Mouse (Mus musculus) activated CD4-positive, CD25-positive, alpha-beta regulatory T cell, adult 4 months (primary cell): ENCODE data around the gene Smim24. TPM values are rescaled to one million over a fixed set of nuclear protein-coding genes. Genes with fewer than 3 reads are reported as not detected.

Experiments
- ATAC-seq: one replicate; pipeline ENCODE4 v1.8.0; 2017
- polyA plus RNA-seq, 2 experiments: library from polyadenylated mRNA; unstranded; fragments of 100-300 nt; shearing (Covaris generic); gene quantifications; one replicate each; pipeline ENCODE4 v1.2.1; 2017

The Smim24 gene
- polyA plus RNA-seq, 2 experiments from 2014 or later: 7.3 to 13.3 TPM

- no peak for ATAC-seq
Observed at GRCm38 (mm10) chr10:81441019-81441418, 48.2 kb downstream of the Smim24 start.

Other genes with a start within 250 kb of the Smim24 start
- gene Pias4, start 225.1 kb upstream of the Smim24 start, polyA plus RNA-seq: 10 to 100 TPM; 17.6 to 23.8 TPM
- 1,000 to 10,000 TPM in 1 of 2 experiments, 100 to 1,000 TPM in 1; 933 to 1,303 TPM for gene Eef2, start 216.4 kb upstream of the Smim24 start, polyA plus RNA-seq
- gene Dapk3, start 210.0 kb upstream of the Smim24 start, polyA plus RNA-seq: 1 to 10 TPM; 4.1 to 4.9 TPM
- gene 4930442H23Rik, start 209.2 kb upstream of the Smim24 start, polyA plus RNA-seq: not detected
- gene Nmrk2, start 191.0 kb upstream of the Smim24 start, polyA plus RNA-seq: under 1 TPM in 1 of 2 experiments, not detected in 1; 0.17 TPM
- 1 to 10 TPM; 4.0 to 5.0 TPM for gene Atcay, start 162.2 kb upstream of the Smim24 start, polyA plus RNA-seq
- gene Zfr2, start 159.9 kb upstream of the Smim24 start, polyA plus RNA-seq: 1 to 10 TPM in 1 of 2 experiments, under 1 TPM in 1; 0.79 to 1.5 TPM
- 10 to 100 TPM; 54.3 to 64.7 TPM for gene Matk, start 140.1 kb upstream of the Smim24 start, polyA plus RNA-seq
- gene Mrpl54, start 126.1 kb upstream of the Smim24 start, polyA plus RNA-seq: 100 to 1,000 TPM; 148 to 166 TPM
- gene Apba3, start 126.1 kb upstream of the Smim24 start, polyA plus RNA-seq: 10 to 100 TPM; 10.2 to 18.0 TPM
- gene Tjp3, start 101.5 kb upstream of the Smim24 start, polyA plus RNA-seq: 1 to 10 TPM; 2.4 to 3.1 TPM
- gene Pip5k1c, start 100.1 kb upstream of the Smim24 start, polyA plus RNA-seq: 10 to 100 TPM; 11.1 to 16.9 TPM
- 1 to 10 TPM; 5.1 to 5.7 TPM for gene Cactin, start 71.9 kb upstream of the Smim24 start, polyA plus RNA-seq
- gene Tbxa2r, start 64.3 kb upstream of the Smim24 start, polyA plus RNA-seq: 10 to 100 TPM; 20.9 to 21.4 TPM
- gene Gipc3, start 49.8 kb upstream of the Smim24 start, polyA plus RNA-seq: not detected
- gene Hmg20b, start 42.6 kb upstream of the Smim24 start, polyA plus RNA-seq: 10 to 100 TPM; 18.7 to 20.6 TPM
- gene Mfsd12, start 35.6 kb upstream of the Smim24 start, polyA plus RNA-seq: 1 to 10 TPM; 1.2 TPM
- 1 to 10 TPM in 1 of 2 experiments, not detected in 1; 2.1 TPM for gene 4930404N11Rik, start 27.2 kb upstream of the Smim24 start, polyA plus RNA-seq
- gene Fzr1, start 14.5 kb upstream of the Smim24 start, polyA plus RNA-seq: 10 to 100 TPM; 19.3 to 20.1 TPM
- gene Dohh, start 8.6 kb upstream of the Smim24 start, polyA plus RNA-seq: 10 to 100 TPM; 12.7 to 13.7 TPM
- gene Gm48551, start 8.6 kb upstream of the Smim24 start, polyA plus RNA-seq: 1 to 10 TPM; 1.1 to 1.2 TPM
- 1 to 10 TPM in 1 of 2 experiments, not detected in 1; 1.4 TPM for gene Gm48552, start 4.0 kb upstream of the Smim24 start, polyA plus RNA-seq
- gene Nfic, start 62.6 kb downstream of the Smim24 start, polyA plus RNA-seq: 10 to 100 TPM; 15.2 to 16.0 TPM
- 1 to 10 TPM in 1 of 2 experiments, under 1 TPM in 1; 0.44 to 1.5 TPM for gene Celf5, start 89.7 kb downstream of the Smim24 start, polyA plus RNA-seq
- 10 to 100 TPM; 33.4 to 41.8 TPM for gene Ncln, start 103.3 kb downstream of the Smim24 start, polyA plus RNA-seq
- 10 to 100 TPM; 70.0 to 70.7 TPM for gene S1pr4, start 107.1 kb downstream of the Smim24 start, polyA plus RNA-seq
- 10 to 100 TPM; 55.2 to 62.0 TPM for gene Gna15, start 131.2 kb downstream of the Smim24 start, polyA plus RNA-seq
- 10 to 100 TPM; 21.7 to 24.5 TPM for gene Gna11, start 152.1 kb downstream of the Smim24 start, polyA plus RNA-seq
- gene Aes, start 166.4 kb downstream of the Smim24 start, polyA plus RNA-seq: 100 to 1,000 TPM; 120 to 125 TPM
- gene Tle2, start 181.5 kb downstream of the Smim24 start, polyA plus RNA-seq: 1 to 10 TPM in 1 of 2 experiments, under 1 TPM in 1; 0.78 to 1.5 TPM
- under 1 TPM in 1 of 2 experiments, not detected in 1; 0.89 TPM for gene Tle6, start 208.0 kb downstream of the Smim24 start, polyA plus RNA-seq
- gene BC025920, start 213.2 kb downstream of the Smim24 start, polyA plus RNA-seq: 1 to 10 TPM; 1.5 to 2.5 TPM
- gene Sirt6, start 234.7 kb downstream of the Smim24 start, polyA plus RNA-seq: 10 to 100 TPM; 23.1 TPM
- gene Ankrd24, start 235.5 kb downstream of the Smim24 start, polyA plus RNA-seq: 1 to 10 TPM; 1.1 to 1.7 TPM